Mouse (Mus musculus) CH12.LX (cell line): ENCODE measurements at regions not wholly inside any gene's neighbourhood (a gene's known extent, or its start where the extent isn't known, plus 50 kb on each side); places are given as distances from the start of the nearest gene placed in this dataset.

Source experiments
- CTCF ChIP-seq, 2 experiments: IDR thresholded peaks in 1 of 2; conservative IDR thresholded peaks in 1 of 2; 2 replicates each; pipeline ENCODE4 v1.5.1; 2011 to 2012; ENCODE audit warnings: low read depth in 2 of 2, low read length in 2 of 2, improper control_type of control experiment in 1 of 2, inconsistent platforms in 1 of 2, mild to moderate bottlenecking in 1 of 2, moderate library complexity in 1 of 2
- EP300 ChIP-seq: IDR thresholded peaks from 2 replicates; pipeline ENCODE4 v1.6.1; 2011; ENCODE audit warnings: low read length, improper control_type of control experiment
- PAX5 ChIP-seq: IDR thresholded peaks from 2 replicates; pipeline ENCODE4 v1.6.1; 2012; ENCODE audit warnings: low read length, inconsistent platforms, mixed read lengths
- RAD21 ChIP-seq: IDR thresholded peaks from 2 replicates; pipeline ENCODE4 v1.6.1; 2011; ENCODE audit warnings: low read depth, mild to moderate bottlenecking, low read length, improper control_type of control experiment, moderate library complexity
- USF1 ChIP-seq: IDR thresholded peaks from 2 replicates; pipeline ENCODE4 v1.6.1; 2014; ENCODE audit warnings: low read depth, mild to moderate bottlenecking, inconsistent platforms, low read length, improper control_type of control experiment

- TF ChIP-seq PAX5 (no peak), EP300 (no peak), CTCF (conservative IDR thresholded peaks at IDR 0.05 in 1 of 2, IDR thresholded peaks at IDR 0.05 in 1 of 2; ENCODE audit: low read depth in 2 of 2, low read length in 2 of 2) (no peak), RAD21 (no peak), USF1 (no peak)
These were observed 436.0 kb downstream of the Meis1 start for GRCm38 (mm10) chr11:18582781-18583161.
